Mouse (Mus musculus): ENCODE data around the gene Prkg2. TPM values are rescaled to one million over a fixed set of nuclear protein-coding genes. Genes with fewer than 3 reads are reported as not detected.

The Prkg2 gene
- total RNA-seq, 4 experiments from 2014 or later, result 4.9 to 8.1 (median 6.9) TPM

DNA sequence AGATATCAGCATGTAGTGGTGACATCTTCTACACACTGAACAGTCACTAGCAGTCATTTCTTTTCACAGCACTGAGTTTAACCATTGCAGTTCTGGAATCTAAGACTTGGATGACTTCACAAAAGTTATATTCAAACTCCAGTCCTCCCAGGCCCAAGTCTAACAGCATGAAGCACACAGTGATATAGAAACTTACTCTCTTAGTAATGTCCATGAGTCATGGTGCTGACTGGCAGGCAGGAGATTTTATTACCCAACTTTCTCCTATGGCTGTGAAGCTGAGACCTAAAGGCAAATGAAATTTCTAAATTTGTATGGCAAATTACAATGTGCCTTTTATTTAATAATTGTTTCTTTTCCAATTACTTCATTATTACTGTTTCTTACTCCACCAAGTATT lies 139.2 kb downstream of the Prkg2 start:
- no peak for DNase-seq

DNA sequence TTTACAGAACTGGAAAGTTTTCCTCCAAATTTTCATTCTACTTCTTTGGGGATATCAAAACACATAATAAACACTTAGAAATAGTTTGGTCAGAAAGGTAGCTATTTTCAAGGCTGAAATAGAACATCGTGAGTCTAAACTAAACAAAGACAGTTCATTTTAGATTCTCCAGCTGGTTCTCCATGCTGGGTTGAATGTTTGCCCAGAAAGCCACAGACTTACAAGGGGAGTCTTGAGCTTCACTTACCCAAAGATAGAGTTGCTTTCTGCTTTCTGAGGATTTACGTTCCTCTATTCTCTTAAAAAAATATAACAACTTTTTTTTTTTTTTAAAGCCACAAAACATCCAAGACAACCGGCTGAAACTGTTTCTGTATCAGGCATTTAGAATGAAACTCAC lies 142.9 kb downstream of the Prkg2 start:
- DNase-seq, result no peak

DNA sequence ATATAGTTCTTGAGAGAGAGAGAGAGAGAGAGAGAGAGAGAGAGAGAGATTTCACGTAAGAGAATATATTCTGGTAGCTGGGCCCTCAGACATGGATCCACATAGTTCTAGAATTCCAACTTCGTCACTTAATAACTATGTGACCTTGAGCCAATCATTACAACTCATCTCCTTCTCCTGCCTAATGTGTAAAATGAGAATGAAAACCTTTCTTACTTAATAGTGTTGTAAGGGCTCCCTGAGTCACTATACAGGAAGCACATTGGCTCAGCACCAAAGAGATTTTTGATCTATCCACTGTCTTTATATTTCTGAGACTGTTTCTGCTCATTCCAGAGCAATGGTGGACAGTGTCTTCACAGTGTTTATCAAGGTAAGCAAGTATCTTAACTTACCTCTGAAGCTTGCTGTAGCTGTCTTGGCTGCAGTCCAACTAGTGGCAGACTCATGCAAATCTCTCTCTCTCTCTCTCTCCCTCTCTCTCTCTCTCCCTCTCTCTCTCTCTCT lies 146.6 kb downstream of the Prkg2 start:
- DNase-seq, result no peak

DNA sequence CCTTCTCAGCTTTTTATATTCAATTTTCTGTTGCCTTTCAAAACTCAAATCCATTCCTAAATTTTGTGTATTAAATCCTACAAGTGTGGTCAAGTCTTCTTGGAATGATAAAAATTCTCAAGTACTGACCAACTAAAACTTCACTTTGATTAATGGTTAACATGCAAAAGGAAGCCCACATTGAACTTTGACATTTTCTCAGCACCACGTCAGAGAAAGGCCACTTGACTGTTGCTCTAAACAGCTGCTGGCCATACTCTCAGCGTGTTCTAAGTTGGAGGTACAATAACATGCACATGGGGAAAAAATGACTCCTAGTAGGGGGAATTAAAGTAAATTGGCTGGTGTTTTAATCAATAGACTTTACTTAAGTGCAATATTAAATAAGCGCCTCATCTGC lies 155.1 kb downstream of the Prkg2 start:
- no peak for DNase-seq

Other genes starting within 250 kb of the Prkg2 start
- 1 to 10 TPM in 2 of 4 experiments, under 1 TPM in 2; 0.59 to 3.4 (median 1.2) TPM for gene Bmp3, start 182.9 kb downstream of the Prkg2 start, total RNA-seq (2022)

Measured in adrenal gland, adult 8-10 months (tissue).